Mouse (Mus musculus) layer of hippocampus, postnatal 36 days (tissue): ENCODE measurements at regions not wholly inside any gene's neighbourhood (a gene's known extent, or its start where the extent isn't known, plus 50 kb on each side); places are given as distances from the start of the nearest gene placed in this dataset.
A peak's percentile ranks its signal among the peaks of the same experiment; 100 is the strongest.

Source experiments
- DNase-seq, 2 experiments: peaks; one replicate each; pipeline ENCODE4 v3.0.0; 2022

DNA sequence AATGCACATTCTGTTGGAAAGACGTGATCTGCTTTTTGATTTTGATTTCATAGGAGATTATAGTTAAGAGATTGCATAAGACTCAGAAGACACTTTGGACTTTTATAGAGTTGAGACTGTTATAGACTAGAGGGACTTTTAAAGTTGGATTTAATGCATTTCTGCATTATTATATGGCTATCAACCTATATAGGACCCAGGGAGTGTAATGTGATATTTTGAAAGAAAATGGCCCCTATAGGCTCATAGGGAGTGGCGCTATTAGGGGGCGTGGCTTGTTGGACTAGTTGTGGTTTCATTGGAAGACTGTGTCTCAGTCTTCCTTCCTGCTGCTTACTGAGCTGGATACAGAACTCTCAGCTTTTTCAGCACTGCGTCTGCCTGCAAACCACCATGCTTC lies 186.9 kb upstream of the Igfbp7 start:
- DNase-seq, result no peak

DNA sequence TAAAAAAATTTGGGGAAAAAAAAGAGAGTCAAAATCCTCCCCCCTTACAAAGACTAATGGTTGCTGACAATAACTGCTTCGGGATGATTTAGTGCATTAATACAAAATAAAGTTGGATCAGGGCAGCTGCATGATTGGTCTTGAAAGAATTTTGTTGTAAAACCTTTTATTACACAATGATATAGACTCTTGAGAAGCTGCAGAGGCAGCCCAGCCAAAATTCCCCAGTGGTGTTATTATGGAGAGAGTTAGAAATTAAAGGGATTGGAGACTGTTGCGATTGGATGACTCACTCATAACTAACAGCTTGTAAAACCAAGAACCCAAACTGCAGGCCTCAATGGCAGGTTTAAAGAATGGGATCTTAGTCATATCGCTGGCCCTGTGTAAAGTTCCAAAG lies 181.4 kb upstream of the Igfbp7 start:
- no peak for DNase-seq

DNA sequence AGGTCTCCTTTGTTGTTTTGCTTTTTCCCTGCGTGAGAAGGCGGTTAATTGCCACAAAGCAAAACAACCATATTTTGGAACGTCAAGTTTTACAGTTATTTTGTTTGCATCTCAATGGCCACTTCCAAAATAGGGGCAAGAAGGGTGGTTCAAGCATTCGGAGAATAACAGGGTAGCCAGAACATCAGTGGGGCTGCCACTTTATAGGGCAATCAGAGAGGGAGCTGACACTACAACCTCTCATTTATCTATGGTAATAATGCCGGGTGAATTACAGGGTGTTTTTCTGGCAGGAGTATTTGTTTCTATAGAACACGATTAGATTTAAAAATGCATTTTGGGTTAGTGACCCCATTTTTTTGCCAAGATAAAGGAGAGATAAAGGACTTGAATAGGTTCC lies 173.9 kb upstream of the Igfbp7 start:
- no peak for DNase-seq

DNA sequence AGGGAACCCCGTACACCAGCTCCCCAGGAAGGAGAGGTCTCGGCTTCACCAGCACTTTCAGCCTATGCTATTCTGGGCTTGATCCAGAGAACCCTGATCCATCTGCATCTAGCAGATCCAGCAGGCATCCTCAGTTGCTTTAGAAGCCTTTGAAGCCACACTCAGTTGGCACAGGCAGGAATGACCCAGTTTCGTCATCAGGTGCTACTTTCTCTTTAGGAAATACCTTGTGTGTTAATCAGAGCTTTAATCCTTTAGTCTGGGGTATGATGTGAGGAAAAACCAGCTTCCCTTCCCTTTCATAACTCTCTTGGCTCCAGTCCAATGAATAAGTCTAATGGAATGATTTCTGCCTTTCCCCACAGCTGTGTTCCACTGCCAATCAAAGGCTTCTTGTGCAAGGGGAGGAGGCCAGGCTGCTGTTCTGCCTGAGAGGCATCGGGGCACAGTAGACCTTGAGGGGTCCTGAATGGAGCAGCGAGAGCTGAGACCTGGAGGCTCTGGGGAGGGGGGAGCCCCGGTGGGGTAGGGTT lies 173.3 kb upstream of the Igfbp7 start:
- peak; percentile 16 to 21 for DNase-seq

DNA sequence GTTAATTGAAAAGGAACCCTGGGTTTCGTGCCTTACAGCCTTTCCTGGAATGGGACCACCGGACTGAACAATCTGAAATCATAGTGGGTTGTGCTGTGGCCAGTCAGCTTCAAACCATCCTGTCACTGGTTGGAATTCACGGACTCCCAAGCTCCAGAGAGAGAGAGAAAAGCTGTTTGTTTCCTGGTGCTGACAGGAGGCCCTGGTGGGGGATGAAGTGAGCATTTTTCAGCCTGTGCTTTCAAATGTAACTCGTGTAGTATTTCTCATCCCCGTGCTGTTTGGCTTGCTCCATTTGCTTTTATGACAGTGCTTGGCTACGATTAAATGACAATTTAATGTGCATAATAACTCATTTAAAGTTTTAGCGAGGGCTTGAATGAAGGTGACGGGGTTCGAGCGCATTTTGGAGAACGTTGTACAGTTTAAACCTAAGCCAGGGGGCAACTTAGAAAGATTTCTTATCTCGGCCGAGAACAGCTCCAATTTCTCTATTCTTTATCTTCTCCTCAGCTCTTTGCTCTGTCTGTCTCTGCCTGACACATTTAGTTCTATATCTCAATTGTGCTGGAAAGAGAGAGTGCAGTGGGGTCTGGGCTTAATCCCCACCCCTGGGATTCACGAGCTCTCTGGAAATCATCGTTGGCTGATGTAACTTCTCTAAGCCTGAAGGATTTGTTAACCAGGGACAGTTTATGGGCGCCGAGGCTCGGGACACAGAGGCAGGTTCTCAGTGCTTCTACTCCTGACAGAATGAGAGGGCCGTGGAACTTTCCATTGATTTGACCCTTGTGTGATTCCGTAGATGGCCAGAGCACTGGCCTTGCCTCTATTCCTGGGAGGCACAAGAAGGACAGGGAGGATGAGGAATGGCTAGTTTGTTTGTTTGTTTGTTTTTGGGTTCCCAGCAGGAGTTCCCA lies 172.2 kb upstream of the Igfbp7 start:
- peak in 1 of 2 experiments; percentile 12 for DNase-seq

DNA sequence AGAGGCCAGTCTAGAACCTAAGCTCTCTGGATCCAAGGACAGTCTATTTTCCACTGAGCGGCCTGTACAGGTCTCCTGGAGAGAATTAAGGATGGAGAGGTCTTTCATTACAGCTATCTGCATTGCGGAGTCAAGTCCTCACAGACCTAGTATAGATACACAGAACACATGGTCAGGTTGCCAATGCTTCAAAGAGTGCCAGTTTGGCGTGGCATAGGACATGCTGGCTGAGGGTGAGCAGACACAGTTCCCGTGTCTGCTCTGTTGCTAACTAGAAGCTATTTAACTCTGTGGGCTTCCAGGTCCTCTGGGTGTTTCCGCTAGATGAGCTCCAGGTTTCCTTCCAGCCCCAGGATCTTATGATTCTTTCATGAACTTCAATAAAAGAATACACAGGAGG lies 169.0 kb upstream of the Igfbp7 start:
- DNase-seq, result no peak

DNA sequence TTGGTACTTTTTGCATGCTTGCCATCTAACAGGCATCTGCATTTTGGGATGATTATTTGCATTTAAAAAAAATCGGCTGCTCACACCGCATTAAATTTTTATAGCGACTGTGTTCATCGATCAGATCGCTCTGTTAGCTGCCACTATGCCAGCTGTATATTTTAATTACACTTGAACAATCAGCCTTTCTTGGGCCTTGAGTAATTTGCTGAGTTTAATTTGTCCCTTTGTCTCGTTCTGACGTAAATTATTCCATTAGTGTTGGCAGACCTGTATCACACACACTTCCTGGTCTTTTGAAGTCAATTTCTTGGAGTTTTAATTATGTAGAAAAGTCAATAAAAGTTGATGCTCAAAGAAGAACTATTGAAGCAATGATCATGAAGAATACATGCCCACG lies 167.9 kb upstream of the Igfbp7 start:
- no peak for DNase-seq

DNA sequence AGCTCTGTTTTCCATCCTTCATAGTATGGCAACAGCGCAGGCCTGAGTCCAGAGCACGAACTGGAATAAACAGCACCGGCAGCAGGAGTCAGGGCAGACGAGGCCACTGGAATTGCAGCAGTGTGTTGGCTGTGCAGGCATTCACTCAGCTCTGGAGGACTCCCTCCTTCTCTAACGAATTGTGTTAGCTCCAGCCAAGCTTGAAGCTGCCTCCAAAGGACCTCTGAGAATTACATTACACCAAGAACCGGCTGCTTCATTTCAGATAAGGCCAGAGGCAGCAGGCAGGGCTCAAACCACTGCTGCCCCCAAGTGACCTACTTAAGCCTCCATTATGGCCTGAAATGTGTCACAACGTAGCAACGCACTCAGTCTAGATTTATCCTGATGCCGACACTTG lies 162.5 kb upstream of the Igfbp7 start:
- DNase-seq, result no peak

DNA sequence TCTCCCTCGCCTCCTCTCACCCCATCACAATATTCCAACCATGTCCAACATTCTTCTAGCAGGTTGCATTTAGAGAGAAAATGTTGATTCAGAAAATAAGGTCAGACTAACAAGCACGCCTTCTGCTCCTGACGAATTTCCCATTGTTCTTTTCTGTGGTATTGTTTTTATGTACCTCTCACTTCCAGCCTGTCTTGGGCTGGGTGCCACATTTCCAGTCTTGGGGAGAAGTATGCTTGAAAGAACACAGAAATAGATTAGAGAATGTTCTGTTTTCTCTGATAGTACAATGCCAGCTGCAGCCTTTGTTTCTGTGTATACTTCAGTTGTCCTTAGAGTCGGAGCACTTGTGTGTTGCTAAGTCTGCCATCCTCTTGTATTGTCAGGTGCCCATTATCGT lies 160.3 kb upstream of the Igfbp7 start:
- DNase-seq, result no peak

DNA sequence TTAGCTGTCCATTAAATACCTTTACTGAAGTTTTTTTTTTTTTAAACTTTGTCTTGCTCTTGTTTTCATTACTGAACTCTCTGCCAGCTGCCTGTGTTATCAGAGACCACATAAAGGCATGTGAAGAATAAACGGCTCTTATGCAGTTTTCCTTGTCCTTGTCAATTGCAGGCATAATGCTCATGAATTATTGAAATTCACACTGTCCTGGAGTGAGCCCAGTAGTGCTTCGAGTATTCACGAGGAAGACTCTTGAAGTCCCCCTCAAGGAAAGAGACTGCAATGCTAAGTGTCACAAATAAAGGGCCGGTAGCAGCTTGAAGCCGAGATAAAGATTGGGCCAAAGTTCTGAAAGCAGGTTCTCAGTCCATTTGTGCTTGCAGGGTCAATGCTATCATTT lies 144.7 kb upstream of the Igfbp7 start:
- DNase-seq, result no peak

DNA sequence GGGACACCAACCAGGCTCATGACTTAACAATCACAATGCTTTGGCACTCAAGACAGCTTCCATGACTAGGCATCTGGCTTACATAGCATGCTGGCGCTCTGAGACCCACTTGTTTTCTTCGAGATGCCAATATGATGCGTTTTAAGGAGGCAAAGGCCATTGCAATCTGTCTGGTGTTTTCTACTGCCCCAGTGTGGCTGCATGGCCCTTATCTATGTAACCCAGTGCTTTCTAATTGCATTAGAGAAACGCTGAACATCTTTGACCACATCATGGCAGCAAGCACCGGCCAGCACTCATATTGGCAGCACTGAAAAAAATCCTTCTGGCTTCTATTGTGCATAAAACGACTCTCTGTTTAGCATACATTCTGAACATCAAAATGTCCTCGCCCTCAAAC lies 144.2 kb upstream of the Igfbp7 start:
- DNase-seq, result no peak

DNA sequence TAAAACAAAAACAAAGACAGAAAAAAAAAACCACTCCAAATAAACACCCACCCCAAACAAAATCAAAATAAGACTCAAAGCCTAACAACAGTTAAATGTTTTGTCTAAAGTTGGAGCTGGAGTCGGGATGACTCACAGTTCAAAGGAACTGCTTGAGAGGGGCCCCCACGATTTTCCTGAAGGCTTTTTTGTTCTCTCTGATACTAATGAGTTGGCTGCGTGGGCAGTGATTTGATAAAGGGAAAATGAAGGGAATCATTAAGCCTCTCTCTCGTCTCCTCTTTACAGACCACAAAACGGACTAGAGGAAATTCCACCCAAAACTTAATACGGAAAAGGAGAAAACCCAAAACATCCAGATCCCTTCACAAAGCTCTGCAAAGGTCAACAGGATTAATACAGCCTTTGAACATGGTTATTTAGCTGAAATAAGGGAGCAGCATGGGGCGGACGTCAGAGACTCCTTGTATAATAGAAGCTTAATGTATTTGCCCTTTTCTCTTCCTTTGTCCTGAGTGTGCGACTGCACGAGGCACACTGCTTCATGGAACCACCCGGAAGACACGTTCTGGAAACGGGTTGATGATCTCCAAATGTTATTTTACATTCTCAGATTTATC lies 138.3 kb upstream of the Igfbp7 start:
- DNase-seq, result no peak

DNA sequence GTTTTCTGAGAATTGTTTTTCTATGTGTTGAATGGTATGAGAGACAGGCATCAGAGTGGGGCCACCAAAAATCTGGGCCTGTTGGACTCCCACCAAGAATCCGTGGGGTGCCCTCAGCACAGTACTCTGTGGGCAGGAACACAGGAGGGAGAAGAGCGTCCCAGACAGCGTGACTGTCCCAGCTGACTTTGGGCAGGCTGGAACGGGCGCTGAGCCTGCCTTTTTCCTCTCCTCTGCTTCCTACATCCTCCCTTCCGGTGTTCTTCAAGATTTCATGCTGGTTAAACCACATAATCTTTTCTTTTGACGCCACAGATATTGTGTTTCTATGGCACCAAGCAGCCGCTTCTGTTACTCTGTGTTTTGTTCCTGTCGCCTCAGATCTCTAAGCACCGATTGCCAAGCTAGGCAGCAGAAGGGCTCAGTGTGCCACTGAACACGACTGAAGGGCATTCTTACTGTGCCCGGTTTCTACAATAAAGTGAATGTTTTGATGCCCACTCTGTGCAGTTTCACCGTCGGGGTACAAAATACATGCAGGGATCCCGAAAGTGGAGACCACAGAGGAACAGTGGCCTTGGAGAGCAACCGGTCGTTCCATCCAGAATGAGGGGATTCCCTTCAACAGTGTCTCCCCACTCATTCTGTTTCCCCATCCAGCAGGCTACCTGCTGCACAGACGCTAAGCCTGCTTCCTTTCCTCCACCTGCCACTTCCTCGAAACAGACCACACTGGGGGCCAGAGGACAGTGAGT lies 124.6 kb upstream of the Igfbp7 start:
- DNase-seq, result peak; percentile 10 to 16

DNA sequence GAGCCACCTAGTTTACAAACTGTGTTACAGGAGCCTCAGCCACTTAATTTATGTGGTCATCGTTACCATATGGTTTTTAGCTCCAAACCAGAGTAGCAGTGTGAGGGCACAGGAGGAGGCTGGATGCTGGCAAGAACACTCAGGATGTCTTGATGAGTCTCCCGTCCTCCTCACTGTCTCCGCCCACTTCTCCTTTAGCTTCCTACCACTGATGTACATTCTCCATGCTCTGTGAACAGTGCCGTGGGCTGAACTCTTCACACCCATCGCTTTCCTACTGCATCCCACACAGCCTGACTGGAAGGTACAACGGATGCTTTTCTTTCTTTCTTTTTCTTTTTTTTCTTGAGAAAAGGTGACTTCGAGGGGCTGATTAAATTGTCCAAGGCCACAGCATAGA lies 122.5 kb upstream of the Igfbp7 start:
- DNase-seq, result no peak

DNA sequence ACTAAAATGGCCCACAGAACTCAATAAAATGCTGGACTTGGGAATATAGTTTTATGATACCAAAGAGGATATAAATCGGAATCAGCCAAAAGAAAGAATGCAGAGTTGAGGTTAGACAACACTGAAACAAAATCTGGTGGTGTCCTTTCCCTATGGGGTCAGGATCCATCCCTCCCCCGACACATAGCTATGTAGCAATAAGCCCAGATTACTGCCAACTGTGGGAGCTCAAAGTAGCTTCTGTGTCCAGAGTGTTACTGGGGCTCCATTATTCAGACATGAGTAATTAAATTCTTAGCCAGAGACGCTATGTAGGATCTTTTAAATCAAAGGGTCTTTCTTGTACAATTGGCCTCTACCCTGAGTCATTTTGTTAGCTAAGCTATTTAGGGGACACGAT lies 109.4 kb upstream of the Igfbp7 start:
- DNase-seq, result no peak

DNA sequence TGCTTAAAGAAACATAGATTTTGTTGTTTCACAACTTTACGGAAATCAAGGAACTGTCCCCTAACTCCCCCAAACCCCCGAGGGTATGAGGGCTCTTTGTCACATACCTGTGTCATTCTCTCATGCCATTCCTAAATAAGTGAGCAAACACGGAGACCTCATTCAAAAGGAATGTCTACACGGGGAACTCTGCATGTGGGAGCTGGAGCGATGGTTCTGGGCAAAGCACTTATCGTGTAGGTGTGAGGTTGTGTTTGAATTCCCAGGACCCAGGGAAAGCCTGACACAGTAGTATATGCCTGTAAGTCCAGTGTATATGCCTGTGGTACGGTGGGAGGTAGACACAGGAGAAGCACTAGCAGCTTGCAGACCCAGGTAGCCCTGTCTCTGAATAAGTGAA lies 107.6 kb upstream of the Igfbp7 start:
- DNase-seq, result no peak

DNA sequence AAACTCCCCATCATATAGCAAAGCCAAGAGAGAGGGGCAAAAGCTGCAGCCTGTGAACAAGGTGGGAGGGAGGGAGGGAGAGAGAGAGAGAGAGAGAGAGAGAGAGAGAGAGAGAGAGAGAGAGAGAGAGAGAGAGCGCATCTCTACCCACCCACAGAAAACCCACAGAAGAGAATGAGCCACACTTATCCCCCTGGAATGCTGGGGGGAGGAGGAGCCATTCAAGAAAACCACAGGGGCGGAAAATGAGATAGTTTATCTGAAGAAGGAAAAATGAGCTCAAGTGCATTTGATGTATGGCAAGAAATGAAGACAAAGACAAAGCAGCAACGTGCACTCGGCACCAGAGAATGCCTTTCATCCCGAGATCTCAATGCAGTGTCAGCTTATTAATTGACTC lies 94.8 kb upstream of the Igfbp7 start:
- no peak for DNase-seq

DNA sequence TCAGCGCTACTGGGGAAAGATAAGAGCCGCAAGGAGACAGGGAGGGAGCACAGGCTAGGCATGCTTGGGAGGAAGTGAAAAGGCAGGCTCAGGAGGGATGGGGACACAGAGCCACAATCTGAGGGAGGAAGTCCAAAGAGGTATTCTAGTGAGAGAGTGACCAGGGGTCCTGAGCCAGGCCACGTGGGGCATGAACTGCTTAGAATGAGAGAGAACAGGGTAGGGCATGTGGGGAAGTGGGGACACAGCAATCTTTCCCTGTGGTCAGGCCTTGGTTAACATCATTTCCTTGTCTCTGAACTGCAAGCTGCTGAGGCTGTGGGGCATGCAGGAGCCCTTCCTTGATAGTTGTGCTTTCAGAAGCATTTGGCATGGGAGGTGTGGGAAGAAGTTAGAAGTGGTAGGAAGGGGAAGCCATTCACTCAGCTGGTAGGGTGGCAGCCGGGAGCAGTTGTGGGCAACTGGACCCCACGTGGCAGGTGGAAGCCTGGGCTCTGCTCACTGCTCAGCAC lies 92.2 kb upstream of the Igfbp7 start:
- no peak for DNase-seq

DNA sequence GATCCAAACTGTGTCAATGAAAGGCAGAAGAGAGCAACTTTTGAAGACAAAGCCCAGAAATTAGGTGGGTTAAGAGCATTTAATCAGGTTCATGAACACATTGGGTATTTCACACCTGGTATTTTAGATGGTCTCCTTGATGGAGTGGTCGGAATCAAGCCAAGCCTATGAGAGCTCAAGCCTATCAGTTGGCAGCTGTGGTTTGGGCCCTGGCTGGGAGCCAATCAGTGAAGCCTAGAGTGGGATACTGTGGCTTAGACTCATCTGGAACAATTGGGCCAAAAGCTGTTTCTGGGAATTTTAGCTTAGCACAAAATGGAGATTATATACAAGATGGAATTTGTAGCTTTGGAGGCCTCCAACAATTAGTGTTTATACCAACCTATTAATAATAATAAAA lies 86.8 kb upstream of the Igfbp7 start:
- DNase-seq, result no peak

DNA sequence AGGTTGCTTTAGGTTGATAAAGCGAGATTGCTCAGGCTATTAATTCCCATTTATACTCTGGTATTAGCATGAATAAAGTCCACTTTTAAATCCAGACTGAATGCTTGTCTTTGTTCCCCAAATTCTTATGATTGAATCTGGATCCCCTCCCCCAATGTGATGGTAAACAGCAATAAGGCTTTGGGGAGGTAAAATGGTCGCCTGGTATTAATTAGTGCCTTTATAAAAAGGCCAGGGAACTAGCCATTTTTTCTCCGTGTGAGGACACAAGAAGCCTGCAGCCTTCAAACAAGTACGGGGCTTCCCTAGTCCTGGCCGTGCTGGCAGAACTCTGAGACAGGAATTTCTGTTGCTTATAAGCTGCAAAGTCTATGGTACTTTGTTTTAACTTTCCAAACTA lies 81.1 kb upstream of the Igfbp7 start:
- no peak for DNase-seq

DNA sequence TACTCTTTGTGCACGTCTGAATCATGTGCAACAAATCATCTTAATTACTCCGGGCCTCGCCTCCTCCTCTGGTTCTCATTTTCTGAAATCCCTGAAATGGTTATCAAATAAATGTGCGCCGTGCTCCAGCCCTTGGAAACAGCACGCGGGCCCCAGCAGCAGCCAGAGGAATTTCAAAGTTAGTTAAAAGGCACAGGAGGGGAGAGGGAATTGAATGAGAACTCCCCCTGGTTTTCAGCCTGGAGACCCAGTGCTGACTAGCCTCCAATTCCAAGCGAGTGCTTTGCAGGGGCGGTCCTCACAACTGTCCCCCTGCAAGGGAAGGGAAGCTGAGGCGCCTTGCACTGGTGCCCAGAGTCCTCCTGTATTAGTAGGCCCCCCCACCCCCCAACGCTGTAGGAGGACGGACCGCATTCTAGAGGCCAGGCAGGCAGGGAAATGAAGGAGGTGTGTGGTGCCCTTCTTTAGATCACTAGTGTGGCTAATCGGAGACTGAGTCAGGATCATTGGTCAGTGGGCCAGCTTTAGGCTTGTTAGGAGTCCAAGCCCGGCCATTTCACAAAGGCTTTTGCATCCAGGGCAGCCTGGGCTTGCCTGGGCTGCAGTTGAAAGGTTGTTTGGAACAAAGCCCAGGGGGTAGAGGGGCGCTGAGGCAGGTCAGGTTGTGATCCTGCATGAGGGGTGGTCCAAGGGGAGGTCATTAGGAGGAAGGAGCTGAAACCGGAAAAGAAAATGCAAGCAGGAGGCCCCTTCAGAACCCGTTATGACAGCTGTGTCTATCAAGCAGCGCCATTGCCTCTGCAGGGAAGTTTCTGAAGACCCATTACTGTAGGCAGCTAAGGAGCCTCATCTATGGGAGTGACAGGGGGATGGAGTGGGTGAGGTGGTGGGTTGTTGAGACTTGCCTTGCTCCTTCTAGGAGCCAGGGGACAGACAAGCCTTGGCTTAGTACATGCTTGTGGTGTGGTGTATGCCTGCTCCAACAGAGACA lies 80.3 kb upstream of the Igfbp7 start:
- DNase-seq, result no peak
